Mouse (Mus musculus) midbrain, embryonic 10.5 days (tissue): Measurements from ENCODE around the gene Aldh18a1. TPM values are rescaled to one million over a fixed set of nuclear protein-coding genes. Genes with fewer than 3 reads are reported as not detected.

Experiments
- DNase-seq: peaks from one replicate; pipeline ENCODE4 v3.0.0-alpha.2; 2017; ENCODE audit warnings: low spot score
- H3K27ac ChIP-seq: fragments of 300-500 bp; sonication (generic); replicated peaks from 2 replicates; pipeline ENCODE4 v1.5.1; 2016; ENCODE audit warnings: mild to moderate bottlenecking
- H3K27me3 ChIP-seq: fragments of 300-500 bp; sonication (generic); 2 replicates; pipeline ENCODE4 v1.6.1; 2016; ENCODE audit warnings: low read depth, mild to moderate bottlenecking; ENCODE audit not compliant: poor library complexity, severe bottlenecking
- H3K36me3 ChIP-seq: fragments of 300-500 bp; sonication (generic); 2 replicates; pipeline ENCODE4 v1.6.1; 2016; ENCODE audit warnings: mild to moderate bottlenecking, moderate library complexity
- H3K4me1 ChIP-seq: fragments of 300-500 bp; sonication (generic); 2 replicates; pipeline ENCODE4 v1.6.1; 2016
- H3K4me3 ChIP-seq: fragments of 300-500 bp; sonication (generic); 2 replicates; pipeline ENCODE4 v1.5.1; 2016; ENCODE audit warnings: mild to moderate bottlenecking, moderate library complexity
- H3K9me3 ChIP-seq: fragments of 300-500 bp; sonication (generic); replicated peaks from 2 replicates; pipeline ENCODE4 v1.6.1; 2016; ENCODE audit warnings: mild to moderate bottlenecking
- WGBS: fragments of 180-500 bp; shearing (Covaris S2); methylation state at CpG from one replicate; pipeline ENCODE4 v1.1.7; 2016; 5-methylcytosine and 5-hydroxymethylcytosine counted together
- polyA plus RNA-seq: library from polyadenylated mRNA; unstranded; fragments of >200 nt; fragmentation: Nextera tagmentation; extraction: Ambion mirVana; gene quantifications from 2 replicates; pipeline ENCODE4 v1.2.1, GENCODE M21; 2016

The Aldh18a1 gene
- polyA plus RNA-seq, 1 experiment from 2014 or later: 98.0 TPM

DNA sequence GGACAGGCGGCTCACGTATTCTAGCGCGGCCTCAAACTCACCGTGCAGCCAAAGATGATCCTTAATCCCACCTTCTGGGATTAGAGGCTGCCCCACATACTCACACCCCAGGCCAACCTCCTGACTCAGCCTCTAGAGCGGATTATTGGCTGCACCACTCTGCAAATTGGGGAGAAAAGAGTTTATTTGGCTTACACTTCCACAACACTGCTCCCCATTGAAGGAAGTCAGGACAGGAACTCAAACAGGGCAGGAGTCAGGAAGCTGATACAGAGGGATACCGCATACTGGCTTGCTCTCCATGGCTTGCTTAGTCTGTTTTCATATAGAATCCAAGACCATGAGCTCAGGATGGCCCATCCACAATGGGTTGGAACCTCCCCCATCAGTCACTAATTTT lies 73.9 kb downstream of the Aldh18a1 start:
- H3K36me3 ChIP-seq: no peaks in the 10 kb centered on the region
- H3K4me1 ChIP-seq: peaks cover 17% of the 10 kb centered on the region
- H3K27me3 ChIP-seq: no peaks in the 10 kb centered on the region
- H3K27ac ChIP-seq: no peak overlapping the region
- H3K9me3 ChIP-seq: no peaks in the 10 kb centered on the region
- WGBS: 78% methylated on average over 7 of the region's 7 CpGs
- no peak for DNase-seq
- H3K4me3 ChIP-seq: no peak overlapping the region

DNA sequence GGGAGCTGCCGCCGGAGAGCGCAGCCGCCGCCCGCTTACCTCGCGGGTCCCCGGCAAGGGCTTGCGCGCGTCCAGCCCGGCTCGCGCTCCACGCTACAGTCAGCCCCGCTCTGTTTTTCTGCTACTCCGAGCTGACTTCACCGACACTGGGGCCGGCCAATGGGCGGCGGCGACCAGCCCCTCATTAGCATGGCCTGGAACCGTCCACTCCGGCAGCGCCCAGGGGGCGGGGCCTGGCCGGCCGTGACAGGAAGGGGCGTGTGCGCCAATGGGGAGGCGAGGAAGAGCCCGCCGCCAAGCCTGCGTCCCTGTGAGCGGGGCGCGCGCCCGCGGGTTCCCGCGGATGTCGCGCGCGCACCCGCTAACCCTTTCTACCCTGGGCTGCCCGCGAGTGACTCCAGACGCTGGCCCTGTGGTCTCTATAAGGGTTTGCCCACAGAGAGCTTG lies 74.6 kb downstream of the Aldh18a1 start, which contains the start of gene Sorbs1:
Gene Sorbs1 (minus strand): TSS at position 148 of the 447 bp plus-strand sequence.
- H3K36me3 ChIP-seq: no peaks in the 10 kb centered on the region
- peak within 1 kb of the TSS; percentile 85 for H3K4me3 ChIP-seq
- peaks cover 21% of the 10 kb centered on the region for H3K4me1 ChIP-seq
- H3K27me3 ChIP-seq: no peaks in the 10 kb centered on the region
- peak; percentile 97 for DNase-seq
- H3K9me3 ChIP-seq: no peaks in the 10 kb centered on the region
- H3K27ac ChIP-seq: peak within 1 kb of the TSS; percentile 89
- WGBS: under 1% methylated on average over 51 of the region's 51 CpGs

DNA sequence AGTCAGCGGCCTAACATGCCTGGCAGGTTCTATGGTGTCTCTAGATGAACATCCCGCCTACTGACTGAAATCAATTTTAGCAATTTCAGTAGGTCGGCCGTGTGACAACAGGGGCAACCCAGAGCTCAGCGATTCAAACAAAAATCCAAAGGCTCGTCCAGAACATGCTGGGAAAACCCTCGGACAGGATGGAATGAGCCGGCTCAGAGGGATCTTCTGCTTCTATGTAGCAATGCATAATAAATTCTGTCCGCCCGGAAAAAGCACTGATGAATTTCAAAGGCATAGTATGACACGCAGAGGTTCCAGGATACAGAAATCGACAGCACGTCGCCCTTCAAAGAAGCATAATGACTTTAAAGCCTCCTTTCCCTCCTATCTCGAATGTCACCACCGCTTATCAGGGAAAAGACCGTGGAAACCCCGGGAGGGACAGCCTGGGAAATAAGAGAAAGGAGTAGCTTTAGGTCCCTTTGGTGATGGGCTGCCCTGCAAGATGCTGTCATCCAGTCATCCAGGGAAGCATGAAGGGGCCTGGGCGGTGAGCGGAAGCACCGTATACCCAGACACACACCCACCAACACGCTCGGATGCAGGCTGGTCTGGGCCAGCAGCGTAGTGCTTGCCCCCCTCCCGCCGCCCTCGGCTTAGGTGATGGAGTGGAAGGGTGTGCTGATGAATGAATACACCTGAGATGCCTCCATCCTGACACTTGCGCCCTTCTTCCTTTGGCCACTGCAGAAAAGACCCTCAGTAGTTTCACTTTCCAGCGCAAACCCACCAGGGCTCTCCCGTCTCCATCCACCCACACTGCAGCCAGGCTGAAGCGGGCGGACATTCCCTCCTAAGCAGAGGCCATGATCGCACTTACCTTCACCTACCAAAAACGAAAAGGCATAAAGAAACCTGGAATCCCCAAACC lies 75.5 kb downstream of the Aldh18a1 start:
- Histone ChIP-seq H3K9me3 (no peaks in the 10 kb centered on the region), H3K4me3 (peak overlapping the region; percentile 85), H3K4me1 (peaks cover 21% of the 10 kb centered on the region), H3K27ac (peak overlapping the region; percentile 89), H3K36me3 (no peaks in the 10 kb centered on the region), H3K27me3 (no peaks in the 10 kb centered on the region)
- DNase-seq: peak; percentile 60
- 2% methylated on average over 34 of the region's 34 CpGs for WGBS

DNA sequence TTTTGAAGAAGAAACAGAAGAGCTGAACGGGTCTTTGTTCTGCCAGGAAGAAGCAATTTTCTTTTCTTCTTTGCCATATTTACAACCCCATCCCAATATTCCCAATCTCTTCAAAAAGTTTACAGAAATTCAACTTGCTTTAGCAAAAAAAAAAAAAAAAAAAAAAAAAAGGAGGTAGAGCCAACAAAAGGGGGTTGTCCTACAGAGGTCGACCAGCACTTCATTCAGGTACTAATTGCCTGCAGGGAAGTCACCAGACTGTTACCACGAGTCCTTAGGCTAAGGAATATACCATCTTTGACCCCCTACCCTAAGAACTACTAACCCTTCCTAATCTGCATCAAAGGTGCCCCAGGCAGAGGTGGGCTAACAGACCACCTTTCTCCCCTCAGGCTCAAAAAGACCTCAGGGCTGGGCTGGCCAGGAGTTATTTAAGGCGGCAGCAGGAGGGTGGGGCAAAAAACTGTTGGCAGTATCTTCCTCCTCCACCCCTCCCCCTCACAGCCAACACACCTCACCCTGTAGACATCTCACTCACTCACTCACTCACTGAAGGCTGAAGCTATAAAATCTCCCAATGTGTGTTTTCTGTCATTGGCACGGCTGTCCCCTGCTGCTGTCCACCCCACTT lies 76.5 kb downstream of the Aldh18a1 start:
- Histone ChIP-seq H3K4me1 (peaks cover 21% of the 10 kb centered on the region), H3K9me3 (no peaks in the 10 kb centered on the region), H3K27me3 (no peaks in the 10 kb centered on the region), H3K4me3 (peak overlapping the region; percentile 85), H3K36me3 (no peaks in the 10 kb centered on the region), H3K27ac (no peak overlapping the region; the same call in 1 of the 2 replicates)
- DNase-seq: no peak
- 28% methylated on average over 5 of the region's 5 CpGs for WGBS

DNA sequence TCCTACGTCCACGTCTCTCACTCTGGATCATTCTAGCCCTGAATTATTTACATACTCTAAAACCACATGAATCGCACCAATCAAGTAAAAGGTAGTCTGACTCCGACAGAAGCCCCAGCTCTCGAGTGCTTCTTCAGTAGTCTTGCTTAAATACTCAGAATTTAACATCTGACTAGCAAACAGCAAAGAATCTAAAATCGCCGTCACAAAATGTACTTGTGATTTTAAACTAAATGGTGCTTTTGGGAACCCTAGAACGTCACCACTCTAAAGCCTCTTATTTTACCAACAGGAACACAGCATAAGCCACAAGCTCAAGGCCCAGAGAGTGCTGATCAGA lies 77.2 kb downstream of the Aldh18a1 start:
- no peak overlapping the region for H3K27ac ChIP-seq
- peaks cover 21% of the 10 kb centered on the region for H3K4me1 ChIP-seq
- H3K27me3 ChIP-seq: no peaks in the 10 kb centered on the region
- no peaks in the 10 kb centered on the region for H3K36me3 ChIP-seq
- H3K9me3 ChIP-seq: no peaks in the 10 kb centered on the region
- DNase-seq: no peak
- 83% methylated on average over 8 of the region's 8 CpGs for WGBS
- no peak overlapping the region for H3K4me3 ChIP-seq

DNA sequence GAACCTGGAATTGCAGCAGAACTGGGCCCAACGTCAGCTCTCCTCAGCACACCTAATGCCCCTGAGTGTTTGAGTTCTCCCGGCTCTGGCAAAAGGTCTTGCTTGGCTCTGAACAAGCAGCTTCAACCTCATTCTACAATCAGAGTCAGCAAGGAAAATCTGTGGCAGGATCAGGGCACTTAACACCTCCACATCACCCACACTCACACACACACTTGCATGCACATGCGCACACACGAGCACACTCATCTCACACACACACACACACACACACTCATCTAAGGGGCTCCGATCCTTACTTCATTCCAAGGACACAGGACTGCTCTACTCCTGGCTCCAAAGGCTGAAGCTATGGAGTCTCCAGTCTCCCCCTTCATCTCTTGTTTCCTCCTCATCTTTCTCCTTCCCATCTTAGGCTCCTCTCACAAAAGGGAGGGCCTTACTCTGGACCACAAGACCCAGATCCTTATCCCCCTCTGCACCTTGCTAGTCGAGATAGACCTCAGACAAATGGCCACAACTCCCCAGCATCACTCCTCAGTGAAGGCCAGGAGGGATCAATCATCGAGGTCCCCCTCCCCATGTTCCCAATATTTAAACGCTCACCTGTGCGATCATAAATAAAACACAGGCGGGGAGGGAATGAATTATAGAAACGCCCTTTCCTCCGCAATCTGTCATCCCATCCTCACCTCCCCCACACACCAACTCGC lies 77.7 kb downstream of the Aldh18a1 start:
- no peak overlapping the region for H3K4me3 ChIP-seq
- H3K27me3 ChIP-seq: no peaks in the 10 kb centered on the region
- H3K9me3 ChIP-seq: no peaks in the 10 kb centered on the region
- H3K36me3 ChIP-seq: no peaks in the 10 kb centered on the region
- DNase-seq: no peak
- WGBS: 84% methylated on average over 13 of the region's 13 CpGs
- no peak overlapping the region for H3K27ac ChIP-seq
- peaks cover 21% of the 10 kb centered on the region for H3K4me1 ChIP-seq

DNA sequence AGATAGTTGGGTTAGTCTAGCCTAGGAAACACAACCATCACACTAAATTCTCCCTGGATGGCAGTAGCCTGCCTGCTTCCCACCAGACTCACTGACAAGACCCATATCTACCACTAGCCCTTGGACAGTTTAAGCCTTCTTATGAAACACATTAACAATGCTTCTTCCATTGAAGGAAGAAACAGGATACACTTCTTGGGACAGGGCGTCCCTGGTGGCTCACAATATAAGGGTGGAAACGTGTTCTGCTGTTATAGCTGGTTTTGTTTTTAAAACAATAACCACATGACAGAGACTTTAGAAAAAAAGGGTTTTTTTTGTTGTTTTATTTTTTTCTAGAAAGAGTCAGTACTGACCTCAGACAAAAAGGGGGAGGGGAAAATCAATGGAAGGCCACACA lies 79.0 kb downstream of the Aldh18a1 start:
- H3K27me3 ChIP-seq: no peaks in the 10 kb centered on the region
- no peak for DNase-seq
- WGBS: 77% methylated on average over 2 of the region's 2 CpGs
- H3K4me1 ChIP-seq: peaks cover 21% of the 10 kb centered on the region
- no peak overlapping the region for H3K27ac ChIP-seq
- no peak overlapping the region for H3K4me3 ChIP-seq
- no peaks in the 10 kb centered on the region for H3K36me3 ChIP-seq
- no peaks in the 10 kb centered on the region for H3K9me3 ChIP-seq

DNA sequence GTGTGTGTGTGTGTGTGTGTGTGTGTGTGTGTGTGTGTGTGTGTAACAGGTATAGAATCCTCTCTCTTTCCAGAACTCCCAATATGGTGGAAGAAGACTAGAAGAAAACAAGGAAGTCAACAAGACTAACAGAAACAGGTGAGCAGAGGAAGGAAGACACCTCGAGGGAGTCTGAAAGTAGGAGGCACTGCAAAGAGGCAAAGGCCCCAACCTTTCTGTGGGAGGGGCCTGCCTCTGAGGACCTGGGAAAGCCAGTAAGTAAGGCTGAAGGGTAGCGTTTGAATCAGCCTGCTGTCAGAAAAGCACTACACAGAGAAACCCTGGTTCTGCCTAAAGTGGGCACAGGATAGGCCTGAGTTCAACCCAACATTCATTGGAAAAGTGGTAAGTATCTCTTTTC lies 79.4 kb downstream of the Aldh18a1 start:
- no peak for DNase-seq
- 63% methylated on average over 2 of the region's 2 CpGs for WGBS
- H3K27me3 ChIP-seq: no peaks in the 10 kb centered on the region
- no peak overlapping the region for H3K4me3 ChIP-seq
- no peak overlapping the region for H3K27ac ChIP-seq
- H3K4me1 ChIP-seq: peaks cover 21% of the 10 kb centered on the region
- H3K9me3 ChIP-seq: no peaks in the 10 kb centered on the region
- no peaks in the 10 kb centered on the region for H3K36me3 ChIP-seq

DNA sequence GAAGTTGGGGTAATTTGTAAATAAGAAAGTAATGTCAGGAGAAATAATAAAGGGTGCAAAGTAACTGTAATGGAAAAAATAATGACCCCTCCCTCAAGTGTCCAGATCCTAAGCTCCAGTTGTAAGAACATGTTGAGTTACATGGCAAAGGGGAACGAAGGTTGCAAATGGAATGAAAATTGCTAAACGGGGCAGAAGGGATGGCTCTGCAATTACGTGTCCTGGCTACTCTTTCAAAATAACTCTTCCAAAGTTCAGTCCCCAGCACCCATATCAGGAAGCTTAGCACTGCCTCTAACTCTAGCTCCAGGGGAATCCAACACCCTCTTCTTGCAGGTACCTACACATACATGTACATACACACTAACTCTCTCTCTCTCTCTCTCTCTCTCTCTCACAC lies 81.3 kb downstream of the Aldh18a1 start:
- H3K36me3 ChIP-seq: no peaks in the 10 kb centered on the region
- peaks cover 10% of the 10 kb centered on the region for H3K4me1 ChIP-seq
- no peaks in the 10 kb centered on the region for H3K9me3 ChIP-seq
- H3K27me3 ChIP-seq: no peaks in the 10 kb centered on the region
- DNase-seq: no peak
- 94% methylated on average over 3 of the region's 3 CpGs for WGBS
- H3K4me3 ChIP-seq: no peak overlapping the region
- no peak overlapping the region for H3K27ac ChIP-seq

DNA sequence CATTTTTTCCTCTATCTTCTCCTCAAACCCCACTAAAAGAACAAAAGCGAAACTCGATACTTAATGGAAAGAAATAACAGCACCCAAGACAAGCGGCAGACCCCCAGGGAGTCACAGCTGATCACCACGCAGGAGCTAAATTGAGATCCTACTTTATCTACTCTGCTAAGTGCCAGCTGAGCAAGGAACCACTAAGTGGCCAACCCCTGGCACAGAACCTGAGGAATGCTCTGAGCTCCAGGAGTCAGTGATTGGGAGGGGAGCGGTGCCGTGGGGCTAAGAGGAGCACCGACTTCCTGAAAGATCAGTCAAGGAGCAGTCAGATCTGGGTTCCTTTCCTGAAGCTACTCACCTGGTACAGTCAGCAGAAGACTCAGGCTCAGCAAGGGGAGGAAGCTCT lies 83.9 kb downstream of the Aldh18a1 start:
- Histone ChIP-seq H3K27ac (no peak overlapping the region), H3K27me3 (no peaks in the 10 kb centered on the region), H3K36me3 (no peaks in the 10 kb centered on the region), H3K4me3 (no peak overlapping the region), H3K4me1 (peaks cover 12% of the 10 kb centered on the region; the same call in 1 of the 2 replicates), H3K9me3 (no peaks in the 10 kb centered on the region)
- DNase-seq: no peak
- 93% methylated on average over 7 of the region's 7 CpGs for WGBS
